Mouse (Mus musculus): ENCODE measurements around the gene Csrnp3. TPM values are rescaled to one million over a fixed set of nuclear protein-coding genes. Genes with fewer than 3 reads are reported as not detected.

Gene Csrnp3
- polyA plus RNA-seq, 1 experiment = 1.1 TPM

DNA sequence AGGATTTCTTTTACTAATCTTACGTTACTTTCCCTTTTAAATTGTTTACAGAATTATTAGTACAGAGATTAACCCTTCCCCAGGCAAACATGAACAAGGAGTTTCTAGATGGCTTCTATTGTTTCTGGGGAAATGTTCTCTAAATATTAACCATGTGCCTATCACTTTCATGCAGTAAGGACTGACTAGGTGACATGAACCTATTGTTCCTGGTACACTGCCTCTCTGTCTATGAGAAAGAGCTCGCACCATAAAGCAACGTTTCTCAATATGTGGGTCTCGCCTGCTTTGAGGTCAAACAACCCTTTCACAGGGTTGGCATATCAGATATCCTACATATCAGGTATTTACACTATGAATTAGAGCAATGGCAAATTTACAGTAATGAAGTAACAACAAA lies 96.8 kb downstream of the Csrnp3 start:
- Histone ChIP-seq H3K27ac (ENCODE audit: insufficient read depth, low read depth, low read length) (no peak overlapping the region), H3K4me1 (ENCODE audit: control insufficient read depth, insufficient read depth, low read length) (no peaks in the 10 kb centered on the region), H3K36me3 (ENCODE audit: control insufficient read depth, insufficient read depth, low read length) (no peaks in the 10 kb centered on the region), H3K4me3 (ENCODE audit: insufficient read depth, low read depth, low read length) (no peak overlapping the region), H3K27me3 (replicated peaks; ENCODE audit: control insufficient read depth, insufficient read depth, low read length) (no peaks in the 10 kb centered on the region)
- no peak for DNase-seq
- WGBS = 83% methylated on average over 4 of the region's 4 CpGs
- TF ChIP-seq POLR2A (IDR thresholded peaks at IDR 0.05; ENCODE audit: low read depth, low read length) (no peak), CTCF (conservative IDR thresholded peaks at IDR 0.05; ENCODE audit: insufficient read depth, insufficient read length, low read depth, low read length) (no peak)

DNA sequence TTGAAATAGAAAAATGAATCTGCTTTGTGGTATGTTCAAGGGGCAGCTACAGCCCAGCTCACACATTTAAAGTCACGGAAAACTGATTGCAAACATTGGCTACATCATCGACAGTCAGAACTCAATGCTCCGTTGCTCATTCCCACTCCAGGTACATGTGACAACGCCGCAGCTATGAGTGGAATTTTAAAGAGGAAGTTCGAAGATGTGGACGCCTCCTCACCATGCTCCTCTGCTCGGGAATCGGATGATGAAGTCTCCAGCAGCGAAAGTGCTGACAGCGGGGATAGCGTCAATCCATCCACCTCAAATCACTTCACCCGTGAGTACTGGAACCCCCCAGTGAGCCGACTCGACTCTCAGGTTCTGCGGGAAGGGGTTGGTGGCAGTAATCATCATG lies 103.2 kb downstream of the Csrnp3 start:
- no peaks in the 10 kb centered on the region for H3K27me3 ChIP-seq (replicated peaks; ENCODE audit: control insufficient read depth, insufficient read depth, low read length)
- H3K4me3 ChIP-seq (ENCODE audit: insufficient read depth, low read depth, low read length) = no peak overlapping the region
- DNase-seq = no peak
- H3K4me1 ChIP-seq (ENCODE audit: control insufficient read depth, insufficient read depth, low read length) = no peaks in the 10 kb centered on the region
- 88% methylated on average over 16 of the region's 16 CpGs for WGBS
- H3K27ac ChIP-seq (ENCODE audit: insufficient read depth, low read depth, low read length) = no peak overlapping the region
- H3K36me3 ChIP-seq (ENCODE audit: control insufficient read depth, insufficient read depth, low read length) = no peaks in the 10 kb centered on the region
- no peak for TF ChIP-seq CTCF (conservative IDR thresholded peaks at IDR 0.05; ENCODE audit: insufficient read depth, insufficient read length, low read depth, low read length)
- no peak for TF ChIP-seq POLR2A (IDR thresholded peaks at IDR 0.05; ENCODE audit: low read depth, low read length)

DNA sequence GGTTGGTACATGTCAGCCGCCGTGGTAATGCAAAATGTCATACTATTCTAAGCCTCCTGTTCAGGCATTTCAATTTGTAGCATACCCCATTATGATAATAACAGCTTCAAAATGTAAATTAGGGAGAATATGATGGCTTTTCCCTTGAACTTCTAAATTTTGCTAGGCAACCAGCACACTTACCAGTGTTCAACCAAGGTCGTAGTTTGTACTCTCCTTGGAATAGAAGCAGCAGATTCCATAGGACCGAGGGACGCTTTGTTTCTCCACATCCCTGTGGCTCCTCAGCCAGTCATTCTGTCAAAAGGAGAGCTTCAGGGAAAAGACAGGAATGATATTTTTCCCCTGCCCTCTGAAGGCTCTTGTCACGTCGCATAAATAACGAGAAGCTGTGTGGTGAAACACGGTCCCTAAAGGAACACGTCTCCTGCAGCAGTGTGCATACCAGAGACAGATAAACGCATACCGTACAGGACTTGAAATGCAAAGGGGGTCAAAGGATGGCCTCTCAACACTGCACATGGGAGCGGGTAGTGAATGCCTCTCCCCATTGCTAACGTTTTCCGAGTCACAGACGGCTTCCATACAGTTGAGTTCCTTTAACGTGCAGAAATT lies 108.3 kb downstream of the Csrnp3 start:
- H3K36me3 ChIP-seq (ENCODE audit: control insufficient read depth, insufficient read depth, low read length) = no peaks in the 10 kb centered on the region
- no peak for DNase-seq
- no peak overlapping the region for H3K27ac ChIP-seq (ENCODE audit: insufficient read depth, low read depth, low read length)
- H3K4me1 ChIP-seq (ENCODE audit: control insufficient read depth, insufficient read depth, low read length) = no peaks in the 10 kb centered on the region
- H3K4me3 ChIP-seq (ENCODE audit: insufficient read depth, low read depth, low read length) = no peak overlapping the region
- H3K27me3 ChIP-seq (replicated peaks; ENCODE audit: control insufficient read depth, insufficient read depth, low read length) = no peaks in the 10 kb centered on the region
- 88% methylated on average over 17 of the region's 17 CpGs for WGBS
- TF ChIP-seq CTCF (conservative IDR thresholded peaks at IDR 0.05; ENCODE audit: insufficient read depth, insufficient read length, low read depth, low read length) (no peak), POLR2A (IDR thresholded peaks at IDR 0.05; ENCODE audit: low read depth, low read length) (no peak)

DNA sequence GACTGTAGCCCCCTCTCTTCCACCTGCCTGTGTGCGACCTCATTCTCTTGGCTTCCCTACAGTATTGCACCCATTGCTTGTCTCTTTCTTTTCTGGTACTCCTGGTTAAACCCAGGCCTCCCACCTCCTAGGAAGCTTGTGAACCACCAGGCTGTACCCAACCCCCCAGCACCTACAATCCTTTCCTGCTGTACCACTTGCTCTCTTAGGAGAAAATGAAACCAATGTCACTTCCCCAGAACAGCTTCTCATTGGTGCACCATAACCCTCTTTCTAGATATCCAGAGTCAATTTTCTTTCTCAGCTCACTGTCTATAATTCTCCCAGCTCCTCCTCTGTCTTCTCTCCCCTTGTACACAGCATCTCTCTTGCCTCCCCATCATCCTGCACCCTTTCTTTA lies 110.2 kb downstream of the Csrnp3 start:
- no peak for DNase-seq
- no peaks in the 10 kb centered on the region for H3K27me3 ChIP-seq (replicated peaks; ENCODE audit: control insufficient read depth, insufficient read depth, low read length)
- H3K27ac ChIP-seq (ENCODE audit: insufficient read depth, low read depth, low read length) = no peak overlapping the region
- no peak for TF ChIP-seq CTCF (conservative IDR thresholded peaks at IDR 0.05; ENCODE audit: insufficient read depth, insufficient read length, low read depth, low read length)
- TF ChIP-seq POLR2A (IDR thresholded peaks at IDR 0.05; ENCODE audit: low read depth, low read length) = no peak
- H3K4me1 ChIP-seq (ENCODE audit: control insufficient read depth, insufficient read depth, low read length) = no peaks in the 10 kb centered on the region
- no peak overlapping the region for H3K4me3 ChIP-seq (ENCODE audit: insufficient read depth, low read depth, low read length)
- no peaks in the 10 kb centered on the region for H3K36me3 ChIP-seq (ENCODE audit: control insufficient read depth, insufficient read depth, low read length)
- 97% methylated on average over 1 of the region's 1 CpGs for WGBS

DNA sequence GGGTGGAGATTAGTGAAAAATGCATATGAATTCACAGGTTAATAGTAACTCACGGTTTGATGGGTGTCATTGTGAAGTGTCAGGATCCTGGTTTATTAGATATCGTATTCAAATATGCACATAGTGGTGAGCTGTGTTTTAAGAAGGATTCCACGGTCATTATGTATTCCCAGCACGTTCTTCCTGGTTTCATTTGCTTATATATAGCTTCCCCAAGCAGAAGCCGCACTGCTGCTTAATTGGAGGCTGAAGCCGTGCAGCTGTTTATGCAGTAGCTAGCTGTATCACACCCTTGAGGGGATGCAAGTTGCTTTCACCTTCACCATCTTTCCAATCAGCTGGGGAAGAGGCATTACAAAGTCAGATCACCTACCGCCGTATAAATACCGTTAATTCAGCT lies 111.2 kb downstream of the Csrnp3 start:
- Histone ChIP-seq H3K27ac (ENCODE audit: insufficient read depth, low read depth, low read length) (no peak overlapping the region), H3K36me3 (ENCODE audit: control insufficient read depth, insufficient read depth, low read length) (no peaks in the 10 kb centered on the region), H3K4me1 (ENCODE audit: control insufficient read depth, insufficient read depth, low read length) (no peaks in the 10 kb centered on the region), H3K4me3 (ENCODE audit: insufficient read depth, low read depth, low read length) (no peak overlapping the region), H3K27me3 (replicated peaks; ENCODE audit: control insufficient read depth, insufficient read depth, low read length) (no peaks in the 10 kb centered on the region)
- no peak for DNase-seq
- WGBS = 83% methylated on average over 9 of the region's 9 CpGs
- TF ChIP-seq POLR2A (IDR thresholded peaks at IDR 0.05; ENCODE audit: low read depth, low read length) (no peak), CTCF (conservative IDR thresholded peaks at IDR 0.05; ENCODE audit: insufficient read depth, insufficient read length, low read depth, low read length) (no peak)

DNA sequence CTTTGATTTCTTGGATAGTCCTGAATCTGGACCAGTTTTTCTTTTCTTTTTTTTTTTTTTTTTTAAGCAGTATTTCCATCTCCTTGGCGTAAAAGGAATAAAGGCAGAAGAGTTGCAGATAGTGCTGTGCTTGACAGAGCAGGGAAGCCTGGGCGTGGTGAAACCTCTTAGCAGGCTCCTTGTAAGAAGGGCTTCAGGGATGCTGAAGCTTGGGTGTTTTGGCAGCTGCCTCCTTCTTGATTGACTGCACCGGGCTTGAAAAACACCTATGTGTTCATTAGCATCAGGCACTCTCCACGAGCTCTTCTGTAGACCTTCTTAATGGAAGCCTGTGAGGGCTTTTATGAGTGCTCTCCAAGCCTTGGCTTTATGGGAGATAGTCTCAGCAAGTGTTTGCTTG lies 117.9 kb downstream of the Csrnp3 start:
- Histone ChIP-seq H3K4me3 (ENCODE audit: insufficient read depth, low read depth, low read length) (no peak overlapping the region), H3K4me1 (ENCODE audit: control insufficient read depth, insufficient read depth, low read length) (no peaks in the 10 kb centered on the region), H3K27ac (ENCODE audit: insufficient read depth, low read depth, low read length) (no peak overlapping the region), H3K27me3 (replicated peaks; ENCODE audit: control insufficient read depth, insufficient read depth, low read length) (no peaks in the 10 kb centered on the region), H3K36me3 (ENCODE audit: control insufficient read depth, insufficient read depth, low read length) (no peaks in the 10 kb centered on the region)
- TF ChIP-seq CTCF (conservative IDR thresholded peaks at IDR 0.05; ENCODE audit: insufficient read depth, insufficient read length, low read depth, low read length) (no peak), POLR2A (IDR thresholded peaks at IDR 0.05; ENCODE audit: low read depth, low read length) (no peak)
- 61% methylated on average over 4 of the region's 4 CpGs for WGBS
- DNase-seq = no peak

DNA sequence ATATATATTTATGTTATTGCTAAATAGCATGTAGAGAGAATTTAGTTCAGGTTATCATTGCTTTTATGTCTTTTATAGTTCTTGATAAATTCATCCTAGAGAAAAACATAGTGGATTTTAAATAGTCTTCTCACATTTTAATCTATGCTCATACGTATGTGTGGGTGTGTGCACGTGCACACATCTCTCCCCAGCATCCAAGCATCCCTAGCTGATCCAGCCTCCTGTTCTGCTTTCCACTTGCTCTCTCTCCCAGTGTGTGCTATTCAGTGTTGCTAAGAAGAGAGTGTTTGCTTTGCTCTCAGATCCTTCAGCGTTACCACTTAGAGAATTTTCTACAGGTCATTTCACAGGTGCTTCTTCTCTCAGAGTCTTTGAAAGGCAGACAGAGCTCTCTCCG lies 123.2 kb downstream of the Csrnp3 start:
- H3K4me3 ChIP-seq (ENCODE audit: insufficient read depth, low read depth, low read length) = no peak overlapping the region
- no peaks in the 10 kb centered on the region for H3K4me1 ChIP-seq (ENCODE audit: control insufficient read depth, insufficient read depth, low read length)
- H3K27ac ChIP-seq (ENCODE audit: insufficient read depth, low read depth, low read length) = no peak overlapping the region
- no peak for DNase-seq
- H3K27me3 ChIP-seq (replicated peaks; ENCODE audit: control insufficient read depth, insufficient read depth, low read length) = no peaks in the 10 kb centered on the region
- WGBS = 80% methylated on average over 4 of the region's 4 CpGs
- no peaks in the 10 kb centered on the region for H3K36me3 ChIP-seq (ENCODE audit: control insufficient read depth, insufficient read depth, low read length)
- TF ChIP-seq POLR2A (IDR thresholded peaks at IDR 0.05; ENCODE audit: low read depth, low read length) = no peak
- no peak for TF ChIP-seq CTCF (conservative IDR thresholded peaks at IDR 0.05; ENCODE audit: insufficient read depth, insufficient read length, low read depth, low read length)
